Mouse (Mus musculus) hindbrain, postnatal 0 days (tissue): Measurements from ENCODE around the gene H2-M2. TPM values are rescaled to one million over a fixed set of nuclear protein-coding genes. Genes with fewer than 3 reads are reported as not detected.
"Not testable (repeated sequence)": the region's sequence is repeated elsewhere in the genome, so short reads cannot be mapped to it uniquely, and the experiment has no call there.

Experiments
- ATAC-seq: fragments of 200-750 bp; cut with Nextera tagmentation; 2 replicates; pipeline ENCODE4 v1.8.0; 2017; ENCODE audit warnings: mild to moderate bottlenecking, moderate TSS enrichment, moderate library complexity
- DNase-seq: peaks from one replicate; pipeline ENCODE4 v3.0.0-alpha.2; 2015; ENCODE audit warnings: low spot score
- H3K27ac ChIP-seq: fragments of 300-500 bp; sonication (generic); 2 replicates; pipeline ENCODE4 v1.5.1; 2014; ENCODE audit warnings: mild to moderate bottlenecking
- H3K27me3 ChIP-seq: fragments of 300-500 bp; sonication (generic); 2 replicates; pipeline ENCODE4 v1.6.1; 2014; ENCODE audit warnings: low read length, mixed read lengths; ENCODE audit not compliant: insufficient read depth
- H3K36me3 ChIP-seq: fragments of 300-500 bp; sonication (generic); 2 replicates; pipeline ENCODE4 v1.6.1; 2014; ENCODE audit warnings: low read length, mixed read lengths; ENCODE audit not compliant: insufficient read depth
- H3K4me1 ChIP-seq: fragments of 300-500 bp; sonication (generic); 2 replicates; pipeline ENCODE4 v1.6.1; 2014; ENCODE audit warnings: antibody characterized with exemption, low read length, mixed read lengths; ENCODE audit not compliant: insufficient read depth
- H3K4me2 ChIP-seq: fragments of 300-500 bp; sonication (generic); 2 replicates; pipeline ENCODE4 v1.6.1; 2014; ENCODE audit warnings: low read depth, mild to moderate bottlenecking, low read length, moderate library complexity, mixed read lengths
- H3K4me3 ChIP-seq: fragments of 300-500 bp; sonication (generic); 2 replicates; pipeline ENCODE4 v1.5.1; 2014; ENCODE audit warnings: low read length
- H3K9ac ChIP-seq: fragments of 300-500 bp; sonication (generic); replicated peaks from 2 replicates; pipeline ENCODE4 v1.6.1; 2014; ENCODE audit warnings: mild to moderate bottlenecking, low read length, moderate library complexity, mixed read lengths
- H3K9me3 ChIP-seq: fragments of 300-500 bp; sonication (generic); 2 replicates; pipeline ENCODE4 v1.6.1; 2016; ENCODE audit warnings: low read length, mixed read lengths
- CTCF ChIP-seq: IDR thresholded peaks from 2 replicates; pipeline ENCODE4 v1.5.1; 2016; ENCODE audit warnings: antibody characterized with exemption, control low read depth, low read depth
- WGBS: fragments of 180-500 bp; shearing (Covaris S2); extraction: QIAGEN DNeasy Blood & Tissue Kit; methylation state at CpG from one replicate; pipeline ENCODE4 v1.1.7; 2014; 5-methylcytosine and 5-hydroxymethylcytosine counted together
- polyA plus RNA-seq: library from polyadenylated mRNA; unstranded; fragments of >200 nt; fragmentation: Nextera tagmentation; extraction: Ambion mirVana; gene quantifications from 2 replicates; pipeline ENCODE4 v1.2.1, GENCODE M21; 2015
- total RNA-seq: library from RNA; depleted of rRNA; stranded (reverse); fragments of >200 nt; gene quantifications from 2 replicates; pipeline ENCODE4 v1.2.3, GENCODE M21; 2014; rRNA removed

The H2-M2 gene
- total RNA-seq = not detected in 2 replicates
- polyA plus RNA-seq = not detected in 2 replicates

DNA sequence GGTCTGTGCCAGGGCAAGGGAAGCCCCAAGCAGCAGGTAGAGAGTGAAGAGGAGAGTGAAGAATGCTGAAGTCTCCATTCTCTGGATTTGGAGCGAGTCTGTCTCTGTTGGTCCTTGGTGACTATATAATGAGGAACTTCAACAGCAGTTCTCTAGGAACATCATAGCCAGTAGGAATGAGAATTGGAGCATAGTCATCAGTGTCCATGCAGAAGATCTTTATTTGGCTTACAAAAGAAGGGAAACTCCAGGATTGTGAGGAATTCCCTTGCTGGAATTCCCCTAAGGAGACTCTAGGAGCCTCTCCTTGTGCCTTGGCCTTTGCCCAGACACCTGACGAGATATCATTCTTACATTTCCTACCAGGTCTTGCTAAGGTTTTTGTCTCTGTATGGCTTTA is at the start of gene H2-M2:
TSS of gene H2-M2 (minus strand) at position 101 of the 400 bp plus-strand sequence.
- ATAC-seq (no peak), DNase-seq (no peak)
- H3K4me2 ChIP-seq = no peak within 1 kb of the TSS
- no peak within 1 kb of the TSS for H3K4me3 ChIP-seq
- no peak within 1 kb of the TSS for H3K9ac ChIP-seq
- TF ChIP-seq CTCF = no peak
- H3K4me1 ChIP-seq = no peaks in the 10 kb centered on the region
- H3K27ac ChIP-seq = no peak within 1 kb of the TSS
- H3K27me3 ChIP-seq = no peaks in the 10 kb centered on the region
- H3K9me3 ChIP-seq = no peaks in the 10 kb centered on the region
- 83% methylated on average over 2 of the region's 2 CpGs for WGBS
- H3K36me3 ChIP-seq = no peaks in the 10 kb centered on the region

DNA sequence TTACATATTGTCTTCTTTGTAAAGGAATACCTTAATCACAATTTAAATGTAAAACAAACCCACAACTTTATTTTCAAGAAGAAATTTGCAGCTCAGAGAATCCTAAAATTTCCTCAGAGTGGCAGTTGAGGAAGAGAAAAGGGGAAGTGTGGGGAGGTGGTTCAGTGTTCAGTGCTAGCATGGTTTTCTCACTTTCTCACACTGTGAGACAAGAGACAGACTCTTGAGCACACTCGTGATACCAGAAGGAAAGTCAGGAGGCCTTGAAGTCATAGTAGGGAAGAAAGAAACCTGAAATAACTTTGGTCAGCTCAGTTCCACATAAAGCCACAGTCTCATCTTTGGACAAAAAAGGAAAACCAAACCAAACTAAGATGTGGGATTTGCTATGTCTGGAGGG is 42.1 kb upstream of the H2-M2 start:
- not testable (repeated sequence) for H3K27me3 ChIP-seq, H3K4me3 ChIP-seq, H3K36me3 ChIP-seq, H3K27ac ChIP-seq, ATAC-seq, H3K4me1 ChIP-seq, H3K9me3 ChIP-seq, H3K4me2 ChIP-seq, H3K9ac ChIP-seq, DNase-seq
- 78% methylated on average over 1 of the region's 1 CpGs for WGBS

DNA sequence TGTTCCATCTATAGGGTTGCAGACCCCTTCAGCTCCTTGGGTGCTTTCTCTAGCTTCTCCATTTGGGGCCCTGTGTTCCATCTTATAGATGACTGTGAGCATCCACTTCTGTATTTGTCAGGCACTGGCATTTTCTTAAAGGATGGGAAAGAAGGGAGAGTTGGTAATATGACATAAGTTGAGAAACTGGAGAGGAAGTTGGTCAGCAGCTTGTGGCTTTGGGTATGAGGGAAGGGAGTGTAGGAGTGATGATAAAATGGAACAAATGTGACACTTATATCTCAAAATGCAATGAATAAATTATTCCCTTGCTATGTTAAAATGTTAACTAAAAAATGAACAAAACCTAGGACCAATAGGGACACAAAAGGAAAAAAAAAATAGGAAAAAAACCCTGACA is 41.3 kb upstream of the H2-M2 start:
- H3K4me1 ChIP-seq, H3K27ac ChIP-seq, ATAC-seq, H3K36me3 ChIP-seq, H3K4me3 ChIP-seq, H3K27me3 ChIP-seq, H3K9me3 ChIP-seq, H3K9ac ChIP-seq, H3K4me2 ChIP-seq, DNase-seq: not testable (repeated sequence)

DNA sequence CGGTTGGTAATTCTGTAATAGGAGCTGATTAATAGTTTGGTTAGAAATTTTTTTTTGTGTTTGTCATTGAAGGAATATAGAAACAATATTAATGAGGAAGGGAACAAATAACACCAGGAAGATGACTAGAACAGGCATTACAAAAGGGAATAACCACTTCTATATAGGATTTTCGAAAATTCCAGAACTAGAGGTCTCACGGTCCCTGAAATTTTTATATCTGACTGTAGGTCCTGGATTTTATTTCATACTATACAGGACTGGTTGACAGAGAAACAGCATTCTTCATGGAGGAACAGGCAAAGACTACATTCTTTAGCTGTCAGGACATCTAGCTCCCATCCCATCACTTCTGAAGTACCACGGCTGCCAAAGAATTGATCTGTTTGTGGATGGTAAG is 24.4 kb upstream of the H2-M2 start, which contains the start of gene Olfr111:
TSS of gene Olfr111 (plus strand) at position 301 of the 400 bp plus-strand sequence.
- Histone ChIP-seq H3K9ac (no peak within 1 kb of the TSS), H3K9me3 (no peaks in the 10 kb centered on the region), H3K4me2 (no peak within 1 kb of the TSS), H3K4me3 (no peak within 1 kb of the TSS), H3K4me1 (no peaks in the 10 kb centered on the region), H3K27me3 (no peaks in the 10 kb centered on the region), H3K36me3 (no peaks in the 10 kb centered on the region), H3K27ac (no peak within 1 kb of the TSS)
- WGBS = 91% methylated on average over 4 of the region's 4 CpGs
- DNase-seq (no peak), ATAC-seq (no peak)
- no peak for TF ChIP-seq CTCF

DNA sequence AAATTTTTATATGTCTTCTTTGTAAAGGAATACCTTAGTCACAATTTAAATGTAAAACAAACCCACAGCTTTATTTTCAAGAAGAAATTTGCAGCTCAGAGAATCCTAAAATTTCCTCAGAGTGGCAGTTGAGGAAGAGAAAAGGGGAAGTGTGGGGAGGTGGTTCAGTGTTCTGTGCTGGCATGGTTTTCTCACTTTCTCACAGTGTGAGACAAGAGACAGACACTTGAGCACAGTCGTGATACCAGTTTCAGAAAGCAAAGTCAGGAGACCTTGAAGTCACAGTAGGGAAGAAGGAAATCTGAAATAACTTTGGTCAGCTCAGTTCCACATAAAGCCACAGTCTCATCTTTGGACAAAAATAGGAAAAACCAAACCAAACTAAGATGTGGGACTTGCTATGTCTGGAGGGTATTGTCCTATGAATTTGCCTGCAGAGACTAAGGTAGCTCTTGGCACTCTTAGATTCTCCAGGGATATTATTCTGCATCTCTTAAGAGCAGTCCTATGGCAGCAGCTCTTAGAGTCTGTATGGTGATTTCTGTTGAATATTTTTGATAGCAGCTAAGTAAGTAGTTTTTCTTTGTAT is 8.7 kb upstream of the H2-M2 start, which contains the start of gene Olfr110:
TSS of gene Olfr110 (plus strand) at position 539 of the 589 bp plus-strand sequence.
- no peak within 1 kb of the TSS for H3K9ac ChIP-seq
- WGBS = 48% methylated on average over 1 of the region's 1 CpGs
- H3K27me3 ChIP-seq = no peaks in the 10 kb centered on the region
- no peak within 1 kb of the TSS for H3K4me2 ChIP-seq
- ATAC-seq = no peak
- no peak for DNase-seq
- no peak within 1 kb of the TSS for H3K27ac ChIP-seq
- H3K4me3 ChIP-seq = no peak within 1 kb of the TSS
- no peaks in the 10 kb centered on the region for H3K36me3 ChIP-seq
- H3K9me3 ChIP-seq = no peaks in the 10 kb centered on the region
- TF ChIP-seq CTCF = no peak
- H3K4me1 ChIP-seq = no peaks in the 10 kb centered on the region

DNA sequence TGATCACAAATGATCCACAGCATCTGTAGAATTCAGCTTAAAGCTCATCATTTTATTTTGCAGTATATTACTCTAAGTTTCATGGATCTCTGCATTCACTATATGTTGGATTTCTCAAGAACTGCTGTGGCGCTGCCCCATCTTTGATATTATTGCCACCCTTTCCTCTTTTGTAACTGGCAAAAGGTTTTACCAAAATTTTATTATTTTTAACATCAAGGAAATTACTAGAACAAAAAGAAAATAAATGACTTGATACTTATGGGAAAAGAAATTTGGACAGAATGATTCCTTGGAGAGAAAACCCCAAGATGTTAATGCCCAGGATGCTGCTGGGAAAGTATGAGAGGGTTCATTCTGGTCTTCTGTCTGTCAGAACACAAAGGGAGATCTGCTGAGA is 24.7 kb downstream of the H2-M2 start, which contains the start of gene Olfr109:
TSS of gene Olfr109 (plus strand) at position 301 of the 400 bp plus-strand sequence.
- Histone ChIP-seq H3K27me3 (no peaks in the 10 kb centered on the region), H3K4me1 (no peaks in the 10 kb centered on the region), H3K4me2 (no peak within 1 kb of the TSS), H3K27ac (no peak within 1 kb of the TSS), H3K4me3 (no peak within 1 kb of the TSS), H3K9me3 (no peaks in the 10 kb centered on the region), H3K9ac (no peak within 1 kb of the TSS), H3K36me3 (no peaks in the 10 kb centered on the region)
- no peak for TF ChIP-seq CTCF
- no peak for DNase-seq
- 95% methylated on average over 1 of the region's 1 CpGs for WGBS
- ATAC-seq = no peak

DNA sequence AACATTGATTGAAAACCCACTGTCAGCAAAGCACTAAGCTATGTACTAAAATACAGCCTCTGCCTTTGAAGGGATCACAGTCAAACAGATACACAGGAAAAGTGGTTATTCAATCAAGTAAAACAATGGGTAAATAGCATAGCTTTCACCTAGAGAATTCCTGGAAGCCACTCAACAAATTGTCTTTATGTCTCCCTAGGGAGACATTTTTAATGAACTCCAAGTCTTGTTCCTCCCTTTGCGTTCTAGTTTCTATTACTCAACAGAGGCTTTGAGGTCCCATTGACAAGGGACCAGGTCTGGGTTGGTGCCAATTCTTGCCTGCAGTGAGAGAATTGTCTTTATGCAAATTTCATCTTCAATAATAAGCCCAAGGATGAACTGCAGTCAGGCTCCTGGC is 38.2 kb downstream of the H2-M2 start, which contains the start of gene Olfr108:
TSS of gene Olfr108 (plus strand) at position 301 of the 400 bp plus-strand sequence.
- no peak for TF ChIP-seq CTCF
- 64% methylated on average over 1 of the region's 1 CpGs for WGBS
- Histone ChIP-seq H3K4me3 (no peak within 1 kb of the TSS), H3K27me3 (no peaks in the 10 kb centered on the region), H3K27ac (no peak within 1 kb of the TSS), H3K4me2 (no peak within 1 kb of the TSS), H3K4me1 (no peaks in the 10 kb centered on the region), H3K36me3 (no peaks in the 10 kb centered on the region), H3K9ac (no peak within 1 kb of the TSS), H3K9me3 (no peaks in the 10 kb centered on the region)
- ATAC-seq (no peak), DNase-seq (no peak)

Other genes with a start within 250 kb of the H2-M2 start
- gene Olfr97, start 246.2 kb downstream of the H2-M2 start, total RNA-seq = not detected in 2 replicates
- gene Olfr97, start 246.2 kb downstream of the H2-M2 start, polyA plus RNA-seq = not detected in 2 replicates
- gene Olfr98, start 219.8 kb downstream of the H2-M2 start, total RNA-seq = not detected in 2 replicates
- not detected in 2 replicates for gene Olfr98, start 219.8 kb downstream of the H2-M2 start, polyA plus RNA-seq
- gene H2-M3, start 213.3 kb downstream of the H2-M2 start, total RNA-seq = 0.63 and 2.5 TPM in 2 replicates
- 1.9 and 2.7 TPM in 2 replicates for gene H2-M3, start 213.3 kb downstream of the H2-M2 start, polyA plus RNA-seq
- not detected in 2 replicates for gene Olfr99, start 200.1 kb downstream of the H2-M2 start, total RNA-seq
- not detected in 2 replicates for gene Olfr99, start 200.1 kb downstream of the H2-M2 start, polyA plus RNA-seq
- not detected in 2 replicates for gene Olfr101, start 179.2 kb downstream of the H2-M2 start, total RNA-seq
- gene Olfr101, start 179.2 kb downstream of the H2-M2 start, polyA plus RNA-seq = not detected in 2 replicates
- not detected in 2 replicates for gene Olfr102, start 166.5 kb downstream of the H2-M2 start, total RNA-seq
- not detected in 2 replicates for gene Olfr102, start 166.5 kb downstream of the H2-M2 start, polyA plus RNA-seq
- gene Olfr103, start 143.9 kb downstream of the H2-M2 start, total RNA-seq = not detected in 2 replicates
- not detected in 2 replicates for gene Olfr103, start 143.9 kb downstream of the H2-M2 start, polyA plus RNA-seq
- gene Olfr104-ps, start 124.0 kb downstream of the H2-M2 start, total RNA-seq = not detected in 2 replicates
- gene Olfr104-ps, start 124.0 kb downstream of the H2-M2 start, polyA plus RNA-seq = not detected in 2 replicates
- gene Olfr105-ps, start 104.5 kb downstream of the H2-M2 start, total RNA-seq = not detected in 2 replicates
- gene Olfr105-ps, start 104.5 kb downstream of the H2-M2 start, polyA plus RNA-seq = not detected in 2 replicates
- not detected in 2 replicates for gene Olfr106-ps, start 93.2 kb downstream of the H2-M2 start, total RNA-seq
- gene Olfr106-ps, start 93.2 kb downstream of the H2-M2 start, polyA plus RNA-seq = not detected in 2 replicates
- gene Olfr107, start 84.3 kb downstream of the H2-M2 start, total RNA-seq = not detected in 2 replicates
- not detected in 2 replicates for gene Olfr107, start 84.3 kb downstream of the H2-M2 start, polyA plus RNA-seq
- gene Olfr108, start 38.1 kb downstream of the H2-M2 start, total RNA-seq = not detected in 2 replicates
- gene Olfr108, start 38.1 kb downstream of the H2-M2 start, polyA plus RNA-seq = not detected in 2 replicates
- not detected in 2 replicates for gene Olfr109, start 24.6 kb downstream of the H2-M2 start, total RNA-seq
- not detected in 2 replicates for gene Olfr109, start 24.6 kb downstream of the H2-M2 start, polyA plus RNA-seq
- not detected in 2 replicates for gene Olfr110, start 8.9 kb upstream of the H2-M2 start, total RNA-seq
- not detected in 2 replicates for gene Olfr110, start 8.9 kb upstream of the H2-M2 start, polyA plus RNA-seq
- not detected in 2 replicates for gene Olfr111, start 24.5 kb upstream of the H2-M2 start, total RNA-seq
- not detected in 2 replicates for gene Olfr111, start 24.5 kb upstream of the H2-M2 start, polyA plus RNA-seq
- gene Olfr112, start 85.9 kb upstream of the H2-M2 start, total RNA-seq = not detected in 2 replicates
- gene Olfr112, start 85.9 kb upstream of the H2-M2 start, polyA plus RNA-seq = not detected in 2 replicates
- not detected in 2 replicates for gene Olfr113, start 94.1 kb upstream of the H2-M2 start, total RNA-seq
- gene Olfr113, start 94.1 kb upstream of the H2-M2 start, polyA plus RNA-seq = not detected in 2 replicates
- gene Olfr114, start 109.2 kb upstream of the H2-M2 start, total RNA-seq = not detected in 2 replicates
- not detected in 2 replicates for gene Olfr114, start 109.2 kb upstream of the H2-M2 start, polyA plus RNA-seq
- not detected in 2 replicates for gene Olfr115, start 143.6 kb upstream of the H2-M2 start, total RNA-seq
- not detected in 2 replicates for gene Olfr115, start 143.6 kb upstream of the H2-M2 start, polyA plus RNA-seq
- not detected in 2 replicates for gene Olfr116, start 143.6 kb upstream of the H2-M2 start, total RNA-seq
- gene Olfr116, start 143.6 kb upstream of the H2-M2 start, polyA plus RNA-seq = not detected in 2 replicates
- not detected in 2 replicates for gene Olfr117, start 180.2 kb upstream of the H2-M2 start, total RNA-seq
- not detected in 2 replicates for gene Olfr117, start 180.2 kb upstream of the H2-M2 start, polyA plus RNA-seq
- gene Olfr118, start 183.4 kb upstream of the H2-M2 start, total RNA-seq = not detected in 2 replicates
- not detected in 2 replicates for gene Olfr118, start 183.4 kb upstream of the H2-M2 start, polyA plus RNA-seq
- not detected in 2 replicates for gene Olfr119, start 213.0 kb upstream of the H2-M2 start, total RNA-seq
- not detected in 2 replicates for gene Olfr119, start 213.0 kb upstream of the H2-M2 start, polyA plus RNA-seq
- gene Olfr120, start 238.3 kb upstream of the H2-M2 start, total RNA-seq = not detected in 2 replicates
- gene Olfr120, start 238.3 kb upstream of the H2-M2 start, polyA plus RNA-seq = not detected in 2 replicates